Mouse (Mus musculus) CD8-positive naive resting alpha-beta T cell, adult 2 months (primary cell): ENCODE results near the gene Sod3.

ENCODE experiments used
- DNase-seq, 2 experiments: peaks; one replicate each; pipeline ENCODE4 v3.0.0; 2022; ENCODE audit warnings: low read depth in 2 of 2, low spot score in 2 of 2

The Sod3 gene

GRCm38 (mm10) chr5:52375847-52376246 lies 12.3 kb downstream of the Sod3 start:
- no peak for DNase-seq

- no peak for DNase-seq
Observed at GRCm38 (mm10) chr5:52382837-52383236, 19.2 kb downstream of the Sod3 start.

- no peak for DNase-seq
Observed at GRCm38 (mm10) chr5:52383748-52384147, 20.2 kb downstream of the Sod3 start.

GRCm38 (mm10) chr5:52386016-52386415 lies 22.4 kb downstream of the Sod3 start:
- no peak for DNase-seq

- no peak for DNase-seq
Observed at GRCm38 (mm10) chr5:52388092-52388749, 24.6 kb downstream of the Sod3 start.

- DNase-seq: no peak
Observed at GRCm38 (mm10) chr5:52390381-52390780, 26.8 kb downstream of the Sod3 start.

GRCm38 (mm10) chr5:52391471-52391870 lies 27.9 kb downstream of the Sod3 start:
- DNase-seq: no peak

GRCm38 (mm10) chr5:52393756-52394155 lies 30.2 kb downstream of the Sod3 start:
- no peak for DNase-seq

- no peak for DNase-seq
Observed at GRCm38 (mm10) chr5:52404373-52404772, 40.8 kb downstream of the Sod3 start.

GRCm38 (mm10) chr5:52408668-52409315 lies 45.2 kb downstream of the Sod3 start:
- DNase-seq: no peak

GRCm38 (mm10) chr5:52410197-52410596 lies 46.6 kb downstream of the Sod3 start:
- DNase-seq: no peak

- no peak for DNase-seq
Observed at GRCm38 (mm10) chr5:52411567-52411966, 48.0 kb downstream of the Sod3 start.

GRCm38 (mm10) chr5:52415193-52415592 lies 51.6 kb downstream of the Sod3 start:
- DNase-seq: no peak

GRCm38 (mm10) chr5:52415917-52416316 lies 52.3 kb downstream of the Sod3 start:
- no peak for DNase-seq

GRCm38 (mm10) chr5:52416485-52416884 lies 52.9 kb downstream of the Sod3 start:
- DNase-seq: no peak
